23 mouse cellular contexts compared by ENCODE assay signal in genomic region chr2:173802176-173802575, GRCm38 (mm10).
DNase-seq lines count a peak whose midpoint lies in the region; ATAC-seq and TF ChIP-seq lines count a peak whose summit lies in the region.
"Had no signal": no experiment of that assay in that cellular context is flagged by ENCODE, and none has a peak within 500 bp of the region (broad histone marks: within the 10 kb centered on the region; RNA-seq: fewer than 3 reads in every experiment).

No protein-coding gene starts in this region.

- H3K4me3 ChIP-seq in forebrain, embryonic 10.5 days: no peak overlapping the region
- no peak overlapping the region for H3K4me3 ChIP-seq in forebrain, embryonic 15.5 days
- H3K4me3 ChIP-seq in heart, embryonic 10.5 days: no peak overlapping the region
- no peak overlapping the region for H3K4me3 ChIP-seq in midbrain, embryonic 15.5 days
- no peak overlapping the region for H3K4me3 ChIP-seq in midbrain, postnatal 0 days (ENCODE audit: low read depth, low read length)
- H3K4me3 ChIP-seq: embryonic facial prominence, embryonic 12.5 days; embryonic facial prominence, embryonic 15.5 days; forebrain, embryonic 12.5 days; heart, adult 2 months; heart, embryonic 13.5 days had no signal

- no peaks in the 10 kb centered on the region for H3K36me3 ChIP-seq in forebrain, embryonic 10.5 days (replicated peaks)
- no peaks in the 10 kb centered on the region for H3K36me3 ChIP-seq in forebrain, embryonic 15.5 days
- H3K36me3 ChIP-seq in heart, embryonic 10.5 days: no peaks in the 10 kb centered on the region
- no peaks in the 10 kb centered on the region for H3K36me3 ChIP-seq in midbrain, embryonic 15.5 days (replicated peaks)
- H3K36me3 ChIP-seq in midbrain, postnatal 0 days (ENCODE audit: insufficient read depth, low read length): no peaks in the 10 kb centered on the region
- H3K36me3 ChIP-seq: embryonic facial prominence, embryonic 12.5 days; embryonic facial prominence, embryonic 15.5 days; forebrain, embryonic 12.5 days; heart, embryonic 13.5 days had no signal

- 87% methylated on average over 4 of the region's 4 CpGs for WGBS in forebrain, embryonic 10.5 days
- WGBS in forebrain, embryonic 15.5 days: 77% methylated on average over 4 of the region's 4 CpGs
- WGBS in heart, embryonic 10.5 days: 81% methylated on average over 4 of the region's 4 CpGs
- 83% methylated on average over 4 of the region's 4 CpGs for WGBS in midbrain, embryonic 15.5 days
- 87% methylated on average over 4 of the region's 4 CpGs for WGBS in midbrain, postnatal 0 days

- no peak overlapping the region for H3K9ac ChIP-seq in forebrain, embryonic 15.5 days (replicated peaks)
- H3K9ac ChIP-seq in midbrain, embryonic 15.5 days: no peak overlapping the region
- no peak overlapping the region for H3K9ac ChIP-seq in midbrain, postnatal 0 days (replicated peaks; ENCODE audit: low read length, poor library complexity, severe bottlenecking)
- H3K9ac ChIP-seq: embryonic facial prominence, embryonic 12.5 days; embryonic facial prominence, embryonic 15.5 days; forebrain, embryonic 12.5 days; heart, embryonic 13.5 days; hindbrain, embryonic 14.5 days had no signal

- H3K4me2 ChIP-seq in forebrain, embryonic 15.5 days (replicated peaks): no peak overlapping the region
- no peak overlapping the region for H3K4me2 ChIP-seq in midbrain, embryonic 15.5 days
- no peak overlapping the region for H3K4me2 ChIP-seq in midbrain, postnatal 0 days (ENCODE audit: low read depth, low read length, poor library complexity, severe bottlenecking)
- H3K4me2 ChIP-seq: embryonic facial prominence, embryonic 12.5 days; embryonic facial prominence, embryonic 15.5 days; forebrain, embryonic 12.5 days; heart, embryonic 13.5 days; hindbrain, embryonic 14.5 days had no signal

- peak overlapping the region; percentile 35; the same call in 1 of the 2 replicates for H3K27ac ChIP-seq in forebrain, embryonic 10.5 days
- H3K27ac ChIP-seq in forebrain, embryonic 15.5 days (replicated peaks): no peak overlapping the region
- 0 out of 2 replicates have a peak overlapping the region, but pooled peaks have one; percentile 54 for H3K27ac ChIP-seq in heart, embryonic 10.5 days
- H3K27ac ChIP-seq in midbrain, embryonic 15.5 days: no peak overlapping the region
- no peak overlapping the region for H3K27ac ChIP-seq in midbrain, postnatal 0 days (ENCODE audit: low read depth, low read length)
- H3K27ac ChIP-seq: forebrain, embryonic 12.5 days; heart, adult 2 months; heart, embryonic 13.5 days; hindbrain, embryonic 14.5 days; hindbrain, postnatal 0 days had no signal

- no peaks in the 10 kb centered on the region for H3K27me3 ChIP-seq in forebrain, embryonic 10.5 days (ENCODE audit: poor library complexity, severe bottlenecking)
- H3K27me3 ChIP-seq in forebrain, embryonic 15.5 days: no peaks in the 10 kb centered on the region
- no peaks in the 10 kb centered on the region for H3K27me3 ChIP-seq in heart, embryonic 10.5 days (ENCODE audit: insufficient read depth, poor library complexity, severe bottlenecking)
- H3K27me3 ChIP-seq in midbrain, embryonic 15.5 days (replicated peaks): no peaks in the 10 kb centered on the region
- no peaks in the 10 kb centered on the region for H3K27me3 ChIP-seq in midbrain, postnatal 0 days (ENCODE audit: insufficient read depth, low read length)
- H3K27me3 ChIP-seq: embryonic facial prominence, embryonic 12.5 days; embryonic facial prominence, embryonic 15.5 days; forebrain, embryonic 12.5 days; heart, embryonic 13.5 days; Patski had no signal

- no peak for TF ChIP-seq CTCF in midbrain, postnatal 0 days (IDR thresholded peaks at IDR 0.05)

- H3K9me3 ChIP-seq in forebrain, embryonic 10.5 days: no peaks in the 10 kb centered on the region
- H3K9me3 ChIP-seq in forebrain, embryonic 15.5 days: no peaks in the 10 kb centered on the region
- no peaks in the 10 kb centered on the region for H3K9me3 ChIP-seq in heart, embryonic 10.5 days
- no peaks in the 10 kb centered on the region for H3K9me3 ChIP-seq in midbrain, embryonic 15.5 days
- H3K9me3 ChIP-seq in midbrain, postnatal 0 days (ENCODE audit: low read length): no peaks in the 10 kb centered on the region
- H3K9me3 ChIP-seq: embryonic facial prominence, embryonic 12.5 days; embryonic facial prominence, embryonic 15.5 days; forebrain, embryonic 12.5 days; heart, embryonic 13.5 days had no signal

- peaks cover 8% of the 10 kb centered on the region for H3K4me1 ChIP-seq in forebrain, embryonic 10.5 days
- no peaks in the 10 kb centered on the region for H3K4me1 ChIP-seq in forebrain, embryonic 15.5 days
- peaks cover 27% of the 10 kb centered on the region for H3K4me1 ChIP-seq in heart, embryonic 10.5 days
- H3K4me1 ChIP-seq in midbrain, embryonic 15.5 days: no peaks in the 10 kb centered on the region
- H3K4me1 ChIP-seq in midbrain, postnatal 0 days (ENCODE audit: insufficient read depth, low read length): no peaks in the 10 kb centered on the region
- H3K4me1 ChIP-seq: forebrain, embryonic 12.5 days had no signal

- DNase-seq in forebrain, embryonic 10.5 days (ENCODE audit: extremely low spot score, low spot score): no peak
- DNase-seq in heart, embryonic 10.5 days (ENCODE audit: low spot score): no peak
- DNase-seq in heart, adult 9 months (ENCODE audit: low spot score in 2 of 2): no peak
- DNase-seq in midbrain, postnatal 0 days (ENCODE audit: low spot score): no peak
- DNase-seq in right cerebral cortex, postnatal 4 days: no peak
- no peak for DNase-seq in spleen, adult 12 weeks (ENCODE audit: low spot score)
- DNase-seq: adrenal gland, postnatal 10 days; adrenal gland, postnatal 36 days; cerebellum, adult 18-20 months; cerebellum, adult 9-10 months; cerebellum, postnatal 14 days had no signal

- no peak for ATAC-seq in forebrain, embryonic 15.5 days (replicated peaks)
- 0 out of 2 replicates have a peak, but pooled peaks have one; percentile 33 for ATAC-seq in midbrain, embryonic 15.5 days (replicated peaks)
- ATAC-seq in midbrain, postnatal 0 days (ENCODE audit: low FRiP score): no peak
- ATAC-seq: forebrain, embryonic 16.5 days; hindbrain, postnatal 0 days; inflammation-experienced regulatory T-cells, adult 6 months; Patski had no signal

Comparison
In these comparisons a context has a peak if more than half of its experiments do, and no peak if none do; other contexts are left out.
1. H3K27ac ChIP-seq: peak in forebrain, embryonic 10.5 days (single experiment) and heart, embryonic 10.5 days (single experiment); none in forebrain, embryonic 15.5 days (single experiment), midbrain, embryonic 15.5 days (single experiment) and midbrain, postnatal 0 days (single experiment).